Mouse (Mus musculus) spleen, adult 18-20 months (tissue): ENCODE data around the gene Hyal3.

ENCODE experiments used
- DNase-seq, 2 experiments: peaks; one replicate each; pipeline ENCODE4 v3.0.0; 2022; ENCODE audit warnings: mixed read lengths in 2 of 2

Gene Hyal3

DNA sequence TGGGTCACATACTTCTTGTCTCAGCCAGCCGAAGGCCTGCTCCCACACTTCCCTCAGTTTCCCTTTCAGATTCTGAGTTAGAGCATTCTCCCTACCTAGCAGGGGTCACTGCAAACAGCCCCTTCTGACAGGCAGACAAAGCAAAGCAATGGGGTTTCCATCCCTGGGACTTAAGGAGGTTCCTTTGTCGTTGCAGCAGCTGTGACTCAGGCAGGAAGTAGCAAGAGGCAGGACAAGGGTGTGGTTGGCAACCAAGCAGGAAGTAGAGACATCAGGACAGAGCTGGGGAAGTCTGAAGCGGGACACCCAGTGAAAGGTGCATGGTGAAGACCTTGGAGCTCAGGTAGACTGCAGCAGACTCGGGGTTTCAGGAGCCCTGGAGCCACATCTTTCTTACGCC is 43.9 kb downstream of the Hyal3 start:
- DNase-seq, result no peak

GRCm38 (mm10) chr9:107624951-107625350 is 44.3 kb downstream of the Hyal3 start:
- DNase-seq, result no peak

DNA sequence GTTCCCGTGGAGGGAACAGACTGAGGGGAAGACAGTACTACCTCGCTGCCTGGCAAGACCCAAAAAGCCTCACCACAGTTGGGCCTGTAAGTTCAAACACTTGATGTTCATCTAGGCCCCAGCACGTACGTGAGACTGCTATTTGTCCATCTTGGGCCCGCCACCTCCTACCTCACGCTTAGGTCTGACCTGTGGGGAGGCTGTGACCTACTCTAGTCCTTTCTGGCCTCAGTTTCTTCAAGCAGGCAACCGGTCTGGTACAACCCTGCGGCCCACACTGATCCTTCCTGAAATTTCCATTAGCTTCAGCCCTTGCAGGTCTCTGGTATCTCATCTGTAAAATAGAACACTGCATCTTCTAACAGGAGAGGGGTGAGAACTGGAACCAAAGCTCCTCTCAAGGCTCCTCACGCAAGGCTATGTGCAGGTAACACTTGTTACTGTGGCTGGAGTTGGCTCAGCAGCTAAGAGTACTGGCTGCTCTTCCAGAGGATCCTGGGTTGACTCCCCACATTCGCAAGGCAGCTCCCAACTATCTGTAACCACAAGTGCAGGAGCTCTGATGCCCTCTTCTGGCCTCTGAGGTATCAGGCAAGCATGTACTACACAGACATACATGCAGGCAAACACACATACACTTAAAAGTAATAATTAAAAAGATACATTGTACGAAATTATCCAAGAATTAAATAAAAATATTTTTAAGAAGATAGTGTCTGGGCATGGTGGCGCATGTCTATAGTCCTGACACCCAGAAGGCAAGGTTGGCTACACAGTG is 44.9 kb downstream of the Hyal3 start:
- no peak for DNase-seq

GRCm38 (mm10) chr9:107626158-107626843 is 45.7 kb downstream of the Hyal3 start:
- DNase-seq, result no peak

DNA sequence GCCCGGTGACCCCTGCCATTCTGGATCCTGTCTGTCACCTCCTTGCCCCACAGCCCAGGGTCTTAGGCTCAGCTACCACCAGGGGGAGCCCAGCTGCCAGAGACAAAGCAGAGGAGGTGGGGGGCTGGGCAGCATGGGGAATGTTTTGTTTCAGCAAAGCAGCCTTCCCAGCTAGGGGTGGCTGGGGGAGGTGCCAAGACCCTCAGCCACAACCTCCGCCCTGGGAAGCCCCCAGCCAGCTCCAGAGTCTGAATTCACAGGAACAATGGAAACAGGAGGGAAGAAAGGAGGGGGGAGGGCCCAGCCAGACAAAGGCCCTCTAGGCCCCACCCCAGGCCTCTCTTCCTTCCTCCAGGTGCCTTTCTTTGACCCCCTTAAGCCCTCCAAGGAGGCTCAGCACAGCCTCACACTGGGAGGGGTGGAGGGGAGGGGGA is 46.2 kb downstream of the Hyal3 start:
- peak; percentile 69 to 86 for DNase-seq

GRCm38 (mm10) chr9:107627387-107628255 is 47.0 kb downstream of the Hyal3 start:
- DNase-seq, result no peak

DNA sequence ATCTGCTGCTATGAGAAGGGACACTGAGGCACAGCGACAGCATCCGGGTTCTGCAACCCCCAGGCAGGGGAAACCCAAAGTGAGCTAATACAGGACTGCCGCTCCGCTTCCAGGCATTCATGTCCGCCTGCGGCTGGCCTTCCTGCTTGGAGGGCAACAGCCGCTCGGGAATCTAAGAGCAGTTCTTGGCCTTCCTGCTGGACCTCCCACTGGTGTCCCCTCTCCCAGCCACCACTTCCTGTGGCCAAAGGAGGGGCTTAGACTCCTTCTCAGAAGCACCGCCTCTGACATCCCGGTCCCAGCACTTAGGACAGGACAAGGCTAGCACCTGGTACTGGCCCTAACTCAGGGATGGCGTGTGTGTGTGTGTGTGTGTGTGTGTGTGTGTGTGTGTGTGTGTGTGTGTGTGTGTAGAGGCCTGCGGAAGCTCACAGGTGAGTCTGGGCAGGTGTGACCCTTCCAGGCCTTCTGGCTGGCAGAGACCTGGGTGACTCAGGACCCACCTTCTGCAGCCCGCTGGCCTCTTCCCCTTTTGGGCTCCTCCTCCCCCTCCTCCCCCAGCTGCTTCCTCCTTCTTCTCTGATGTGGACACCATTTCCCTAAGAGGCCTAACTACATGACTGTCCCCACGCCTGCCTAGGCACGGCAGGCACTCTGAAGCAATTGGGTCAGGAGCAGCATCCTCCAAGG is 48.2 kb downstream of the Hyal3 start:
- peak; percentile 65 to 70 for DNase-seq

DNA sequence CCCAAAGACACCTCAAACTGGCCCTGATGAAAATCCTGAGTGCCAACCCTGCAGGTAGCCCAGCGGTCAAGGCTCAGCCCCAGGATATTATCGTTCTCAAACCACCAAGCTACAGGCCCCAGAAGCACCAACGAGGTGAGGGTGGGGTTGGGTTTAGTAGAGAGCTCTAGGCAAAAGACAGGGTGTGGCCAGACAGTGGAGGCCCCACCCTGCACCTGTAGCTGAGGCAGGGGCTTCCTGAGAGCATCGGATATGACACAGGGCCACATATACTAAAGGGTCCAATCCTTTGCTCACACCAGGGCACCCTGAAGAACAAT is 48.8 kb downstream of the Hyal3 start:
- no peak for DNase-seq

DNA sequence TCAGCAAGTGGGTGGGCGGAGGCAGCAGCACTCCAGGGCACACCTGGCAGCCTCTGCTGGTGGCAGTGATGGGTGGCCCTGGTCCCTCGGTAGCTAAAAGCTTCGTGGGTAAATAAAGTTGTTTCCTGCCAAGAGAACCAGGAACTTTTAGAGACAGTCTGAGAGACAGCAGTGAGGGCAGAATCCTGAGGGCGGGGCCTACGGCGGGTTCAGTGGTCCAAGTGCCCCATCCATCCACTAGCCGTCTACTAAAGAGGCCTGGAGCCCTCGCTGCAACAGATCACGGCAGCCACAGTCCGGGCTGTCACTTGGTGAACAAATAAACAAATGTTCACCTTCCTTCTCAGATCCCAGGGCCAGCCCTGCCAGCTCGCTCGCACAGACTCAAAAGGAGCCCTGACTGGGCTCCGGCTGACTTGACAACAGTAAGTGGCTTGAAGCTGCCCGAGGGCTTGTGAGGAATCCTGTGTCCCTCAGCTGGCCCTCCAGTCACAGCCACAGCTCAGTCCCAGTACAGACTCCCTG is 49.3 kb downstream of the Hyal3 start:
- peak in 1 of 2 experiments; percentile 40 for DNase-seq

DNA sequence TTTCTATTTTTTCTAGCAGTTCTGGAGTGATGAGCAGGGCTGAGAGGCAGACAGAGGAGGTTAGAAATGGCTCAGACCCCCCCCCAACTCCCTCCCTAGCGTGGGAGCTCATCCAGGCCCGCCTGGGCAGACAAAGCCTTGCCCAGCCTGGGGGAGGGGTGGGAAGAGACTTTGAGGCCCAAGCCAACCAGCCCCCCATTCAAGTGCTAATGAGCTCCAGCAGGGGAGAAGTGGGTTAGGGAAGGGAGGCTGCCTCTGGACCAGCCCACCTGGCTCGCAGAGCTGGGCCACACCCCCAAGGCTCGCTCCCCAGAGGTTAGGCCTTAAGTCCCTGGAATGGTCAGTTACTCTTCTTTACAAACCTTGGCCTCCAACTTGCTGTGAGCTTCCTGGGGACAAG is 50.0 kb downstream of the Hyal3 start:
- DNase-seq, result no peak

DNA sequence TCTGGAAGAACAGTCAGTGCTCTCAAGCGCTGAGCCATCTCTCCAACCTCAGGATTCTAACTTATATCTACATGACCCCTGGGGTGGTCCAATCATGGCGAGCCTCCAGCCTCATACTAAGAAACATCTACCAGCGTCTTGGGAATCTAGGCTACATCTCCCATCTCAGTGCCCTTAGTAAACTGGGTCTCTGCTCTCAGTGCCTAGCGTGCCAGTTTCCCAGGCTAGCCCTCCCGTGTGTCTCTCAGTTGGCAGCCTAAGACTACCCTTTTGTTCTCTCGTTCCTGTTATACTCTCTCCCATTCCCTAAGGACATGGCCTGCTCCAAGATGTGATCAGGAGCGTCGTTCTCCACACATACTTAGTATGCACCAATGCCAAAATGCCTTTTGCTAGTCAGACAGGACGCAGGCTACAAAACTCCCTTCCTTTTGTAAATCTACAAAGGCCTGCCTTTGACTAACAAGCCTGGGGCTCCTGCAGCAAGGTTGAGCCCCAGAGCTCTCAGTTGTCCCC is 50.8 kb downstream of the Hyal3 start:
- DNase-seq, result no peak

DNA sequence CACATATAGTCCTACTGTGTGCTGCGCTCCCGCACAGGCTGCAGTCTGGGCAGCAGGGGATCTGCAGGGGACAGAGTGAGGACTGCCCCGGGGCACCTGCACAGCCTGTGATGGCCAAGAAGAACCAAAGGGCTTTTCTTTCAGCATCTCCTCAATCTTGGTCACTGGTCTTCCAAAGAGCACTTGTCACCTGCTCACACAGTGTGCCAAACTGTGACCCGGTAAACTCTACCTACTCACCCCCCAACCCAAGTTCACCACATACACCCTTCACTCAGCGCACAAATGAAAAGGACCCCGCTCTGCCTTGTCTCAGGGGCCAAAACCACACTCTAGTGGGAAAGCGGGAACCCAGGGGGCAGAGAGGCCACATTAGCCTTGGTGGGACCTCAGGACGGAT is 51.2 kb downstream of the Hyal3 start:
- DNase-seq, result no peak

GRCm38 (mm10) chr9:107632478-107632877 is 51.9 kb downstream of the Hyal3 start:
- DNase-seq, result no peak

DNA sequence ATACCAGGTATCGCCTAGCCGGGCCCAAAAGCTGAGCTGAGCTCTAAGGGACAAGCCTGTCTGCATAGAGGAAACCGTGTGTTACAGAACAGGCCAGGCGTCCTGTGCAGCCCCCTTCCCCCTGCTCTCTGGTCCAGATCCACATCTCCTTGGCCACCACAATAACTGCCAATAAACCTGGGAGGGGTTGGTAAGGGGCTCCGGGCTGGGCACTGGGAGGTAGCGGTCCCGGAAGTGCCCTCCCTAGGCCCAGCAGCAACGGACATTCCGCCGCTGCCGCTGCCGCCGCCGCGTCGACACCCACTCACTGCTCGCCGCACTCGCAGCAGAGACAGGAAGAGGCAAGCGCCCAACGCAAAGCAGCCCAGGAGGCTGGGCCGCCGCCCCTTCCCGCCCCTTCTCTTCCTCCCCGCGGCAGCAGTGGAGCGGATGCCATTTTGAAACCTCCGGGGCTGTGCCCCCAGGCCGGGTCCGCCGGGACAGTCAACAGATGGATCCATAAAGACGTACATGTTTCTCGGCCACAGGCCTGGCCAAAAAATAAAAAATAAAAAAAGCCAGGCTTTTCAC is 52.6 kb downstream of the Hyal3 start:
- peak; percentile 83 to 84 for DNase-seq

DNA sequence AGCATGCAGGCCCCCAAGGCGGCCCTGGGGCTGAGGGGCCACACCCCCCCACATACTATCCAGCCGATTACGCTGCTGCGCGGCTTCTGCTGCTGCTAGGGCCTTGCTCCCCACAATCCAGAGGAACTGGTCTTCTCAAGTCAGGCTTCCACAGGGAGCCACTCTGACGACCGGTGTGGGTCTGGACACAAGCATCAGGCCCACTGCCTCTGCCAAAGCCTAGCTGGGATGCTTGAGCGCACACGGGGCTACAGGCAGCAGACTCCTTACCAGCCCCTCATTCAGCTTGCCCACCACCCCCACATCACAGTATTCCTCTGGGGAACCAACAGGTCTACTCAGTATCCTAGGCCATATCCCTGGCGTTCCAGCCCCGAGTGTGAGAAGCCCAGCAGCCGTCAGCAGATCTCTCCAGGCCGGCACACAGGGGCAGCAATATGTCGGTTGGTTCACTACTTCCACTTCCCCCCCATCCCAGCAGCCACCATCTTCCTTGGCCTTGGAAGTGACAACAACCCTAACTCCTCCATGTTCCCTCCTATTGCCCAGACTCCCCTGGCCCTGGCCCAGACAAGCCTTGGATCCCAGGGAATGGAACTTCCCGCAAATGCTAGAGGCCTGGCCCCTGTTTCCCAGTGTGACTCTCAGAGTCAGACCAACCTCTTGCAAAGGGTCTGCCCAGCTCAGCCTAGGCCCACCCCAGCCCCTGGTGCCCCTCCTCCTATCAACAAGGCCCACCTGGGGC is 53.2 kb downstream of the Hyal3 start:
- peak in 1 of 2 experiments; percentile 47 for DNase-seq

DNA sequence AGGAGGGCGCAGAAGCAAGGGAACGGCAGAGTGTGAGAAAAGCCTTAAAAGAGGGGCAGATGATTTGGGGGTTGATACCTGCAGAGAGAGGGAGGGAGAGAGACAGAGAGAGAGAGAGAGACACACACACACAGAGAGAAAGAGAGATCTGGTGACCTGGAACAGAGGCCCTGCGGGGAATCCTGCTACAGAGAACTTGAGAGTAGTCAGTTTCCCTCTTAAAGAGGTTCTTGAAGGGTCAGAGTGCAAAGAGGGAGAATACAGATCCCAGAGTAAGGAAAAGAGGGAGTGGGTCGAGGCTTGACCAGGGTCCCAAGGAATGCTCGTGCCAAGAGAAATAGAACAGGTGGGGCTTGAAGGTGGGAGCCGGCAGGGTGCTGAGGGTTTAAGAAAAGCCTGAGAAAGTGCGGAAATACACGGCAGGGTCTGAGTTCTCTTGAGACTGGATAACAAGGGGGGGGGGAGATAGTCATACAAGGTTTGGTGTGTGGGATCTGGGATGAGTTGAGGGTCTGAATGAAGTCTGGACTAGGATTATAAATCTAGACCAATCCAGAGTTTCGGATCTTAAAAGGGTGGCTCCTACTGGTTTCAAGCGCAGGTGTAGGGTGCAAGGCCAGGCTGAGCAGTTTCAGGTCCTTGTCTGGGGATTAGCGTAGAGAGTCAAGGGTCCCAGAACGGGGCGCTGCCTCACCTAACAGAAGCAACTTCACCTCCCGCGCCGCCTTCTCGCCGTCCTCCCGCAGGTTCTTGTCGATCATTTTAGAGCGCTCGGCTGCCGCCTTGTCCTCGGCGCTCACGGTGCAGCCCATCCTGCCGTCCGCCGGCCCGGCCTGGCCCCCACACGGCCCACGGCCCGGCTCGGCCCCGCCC is 54.0 kb downstream of the Hyal3 start:
- no peak for DNase-seq

DNA sequence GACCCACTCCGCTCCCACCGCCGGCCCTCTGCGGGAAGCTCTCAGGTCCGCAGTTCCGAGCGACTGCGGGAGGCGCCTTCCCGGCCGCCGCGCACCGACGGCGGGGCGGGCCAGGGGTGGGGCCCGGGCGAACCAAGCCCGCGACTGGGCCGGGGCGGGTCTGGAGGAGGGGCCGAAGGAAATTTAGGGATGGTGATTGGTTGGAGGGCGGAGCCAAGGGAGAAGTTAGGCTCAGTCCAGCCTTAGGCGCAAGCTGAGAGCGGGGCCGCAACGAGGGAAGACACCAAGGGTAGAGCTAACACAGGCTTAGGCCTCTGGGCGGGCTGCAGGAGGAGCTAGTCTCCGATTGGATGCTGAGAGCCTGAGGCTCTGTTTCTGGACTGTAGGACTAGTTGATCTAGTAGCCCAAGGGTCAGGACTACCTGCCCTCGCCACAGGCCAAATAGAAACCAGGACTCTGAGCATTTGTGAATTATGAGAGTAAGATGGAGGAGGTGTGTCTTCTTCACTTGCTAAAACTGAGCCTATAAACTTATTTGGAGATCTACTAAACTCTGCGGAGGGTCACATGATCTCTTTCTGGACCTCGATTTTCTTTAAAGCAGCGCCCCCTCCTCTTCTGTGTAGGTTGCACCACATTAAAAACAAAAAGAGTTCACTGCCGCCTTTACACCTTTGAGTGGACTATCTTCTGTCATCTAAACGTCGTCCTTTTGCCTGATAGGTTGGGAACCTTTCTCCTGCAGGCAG is 54.8 kb downstream of the Hyal3 start, which contains the start of gene Gnai2:
Gene Gnai2 (minus strand): TSS at position 89 of the 750 bp plus-strand sequence.
- peak; percentile 96 to 97 for DNase-seq
